Mouse (Mus musculus) lung, postnatal 10 days (tissue): ENCODE measurements at regions not wholly inside any gene's neighbourhood (a gene's known extent, or its start where the extent isn't known, plus 50 kb on each side); places are given as distances from the start of the nearest gene placed in this dataset.

Experiments used
- DNase-seq: peaks from one replicate; pipeline ENCODE4 v3.0.0; 2021

DNA sequence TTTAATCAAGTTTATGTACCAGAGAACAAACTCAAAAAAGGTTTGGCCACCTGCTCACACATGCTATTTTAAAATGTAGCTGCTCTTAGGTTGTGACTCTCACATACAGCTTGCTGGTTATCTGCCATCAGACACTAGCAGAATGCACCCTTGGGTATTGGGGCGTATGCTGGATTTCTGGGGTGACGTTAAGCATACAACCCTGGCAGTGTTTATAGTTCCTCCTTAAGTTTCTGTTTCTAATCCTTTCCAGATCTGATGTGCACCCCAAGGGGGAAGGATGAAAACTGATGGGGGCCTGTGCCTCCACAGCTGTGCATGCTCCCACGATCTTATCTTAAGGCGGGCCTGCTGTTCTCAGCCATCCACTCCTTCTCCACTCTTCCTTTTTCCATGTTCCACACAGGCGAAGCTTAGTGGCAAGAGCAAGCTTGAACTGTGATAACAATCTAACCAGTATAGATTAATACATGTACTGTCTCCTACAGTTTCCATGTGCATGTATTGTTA is 164.8 kb upstream of the 4930583I09Rik start:
- DNase-seq = no peak

- no peak for DNase-seq
Observed at GRCm38 (mm10) chr17:64994483-64994882, 158.6 kb upstream of the 4930583I09Rik start.

DNA sequence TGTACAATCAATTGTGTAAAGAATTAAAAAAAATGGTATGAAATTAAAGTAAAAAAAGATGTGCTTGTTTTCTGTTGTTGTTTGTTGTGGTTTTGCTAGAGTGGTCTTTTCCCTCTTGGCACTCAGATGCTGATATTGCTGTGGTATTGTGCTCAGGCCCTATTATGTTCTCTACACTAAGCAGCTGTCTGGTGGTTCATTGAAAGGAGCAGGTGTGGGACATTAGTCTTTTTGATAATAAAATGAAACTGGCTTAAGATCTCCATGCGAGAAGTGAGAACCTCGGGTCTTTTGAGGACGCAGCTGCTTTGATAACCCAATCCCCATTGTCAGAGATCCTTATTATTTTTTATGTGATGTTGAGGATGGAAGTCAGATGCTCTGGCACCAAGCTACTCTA is 155.4 kb upstream of the 4930583I09Rik start:
- no peak for DNase-seq

DNA sequence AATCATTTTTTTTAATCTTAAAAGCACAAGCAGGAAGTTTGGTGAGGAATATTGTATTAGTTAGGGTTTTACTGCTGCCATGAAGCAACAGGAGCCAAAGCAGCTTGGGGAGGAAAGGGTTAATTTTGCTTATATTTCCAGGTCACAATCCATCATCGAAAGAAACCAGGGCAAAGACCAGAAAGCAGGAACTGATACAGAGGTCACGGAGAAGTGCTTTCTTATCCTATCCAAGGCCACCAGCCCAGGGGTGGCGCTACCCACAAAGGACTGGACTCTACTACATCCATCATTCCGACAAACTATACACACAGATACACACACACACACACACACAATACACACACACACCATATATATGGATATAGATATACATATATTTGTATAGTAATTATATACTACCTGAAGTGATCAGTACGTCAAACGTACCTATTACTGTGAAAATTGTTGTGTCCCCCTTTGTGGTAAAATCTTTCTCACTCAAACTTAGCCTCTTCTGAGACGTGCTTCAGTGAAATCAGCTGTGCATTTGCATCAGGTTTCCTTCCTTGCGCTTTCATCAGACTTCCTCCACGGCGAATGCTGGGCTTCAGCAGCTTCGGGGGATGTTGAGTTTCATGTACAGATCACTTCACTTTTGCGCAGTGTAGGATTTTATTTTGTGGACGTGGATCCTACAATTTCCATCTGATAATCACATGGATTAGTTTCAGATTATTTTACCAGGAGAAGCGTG is 148.6 kb upstream of the 4930583I09Rik start:
- no peak for DNase-seq

DNA sequence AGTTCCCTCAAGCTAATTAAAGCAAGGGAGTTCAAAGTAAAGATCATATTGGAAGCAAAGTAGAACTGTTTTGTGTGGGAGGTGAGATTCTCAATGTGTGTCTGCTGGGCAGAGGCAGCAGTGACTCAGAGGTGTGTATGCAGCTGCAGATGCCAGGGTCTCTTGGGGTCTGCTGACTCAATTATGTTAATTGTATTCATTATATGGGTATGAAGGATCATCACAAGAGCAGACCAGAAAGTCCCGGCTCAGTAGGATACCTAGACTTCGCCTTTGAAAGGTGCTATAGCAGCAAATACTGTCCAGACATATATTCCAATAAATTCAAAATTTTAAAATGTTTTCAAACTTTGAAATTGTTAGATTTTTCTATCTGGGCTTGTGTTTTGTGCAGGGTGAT is 147.6 kb upstream of the 4930583I09Rik start:
- DNase-seq = no peak

- no peak for DNase-seq
Observed at GRCm38 (mm10) chr17:64964153-64964552, 128.3 kb upstream of the 4930583I09Rik start.

GRCm38 (mm10) chr17:64961887-64962286 is 126.0 kb upstream of the 4930583I09Rik start:
- peak; percentile 7 for DNase-seq

DNA sequence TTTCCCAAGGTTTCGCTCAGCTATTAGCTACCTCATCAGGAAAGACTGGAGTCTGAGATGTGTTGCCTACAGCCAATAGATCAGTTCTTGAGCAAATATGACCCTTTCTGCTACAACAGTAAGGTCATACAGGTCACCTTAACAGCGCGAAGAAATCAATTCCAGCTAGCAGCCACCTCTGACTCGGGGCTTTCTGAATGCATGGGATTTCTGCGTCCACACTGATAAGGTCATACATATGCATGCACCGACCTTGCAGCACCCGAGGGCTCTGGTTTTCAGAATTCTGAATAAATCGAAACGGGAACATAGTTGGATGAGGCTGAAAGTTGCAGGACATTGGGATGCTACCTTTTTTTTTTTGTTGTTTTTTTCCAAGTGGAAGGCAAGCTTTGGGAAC is 121.6 kb upstream of the 4930583I09Rik start:
- no peak for DNase-seq

DNA sequence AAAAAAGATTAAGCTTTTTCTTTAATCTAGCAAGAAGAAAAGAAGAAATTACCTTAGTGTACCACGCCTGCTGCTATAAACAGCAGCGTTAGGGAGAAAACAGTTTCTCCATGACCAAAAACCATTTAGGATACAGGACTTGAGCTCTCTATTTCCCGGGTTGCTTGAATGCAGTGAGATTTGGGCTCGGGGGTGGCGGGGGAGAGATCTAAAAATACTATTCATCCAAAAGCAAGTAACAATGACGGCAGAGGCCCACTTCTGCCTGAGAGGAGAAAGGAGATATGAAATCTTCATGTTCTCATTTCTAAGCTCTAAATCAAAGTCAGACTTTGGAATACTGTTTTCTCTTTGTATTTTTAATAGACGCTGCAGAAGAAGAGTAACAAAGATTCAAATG is 120.6 kb upstream of the 4930583I09Rik start:
- no peak for DNase-seq

- DNase-seq = no peak
Observed at GRCm38 (mm10) chr17:64953275-64953674, 117.4 kb upstream of the 4930583I09Rik start.

DNA sequence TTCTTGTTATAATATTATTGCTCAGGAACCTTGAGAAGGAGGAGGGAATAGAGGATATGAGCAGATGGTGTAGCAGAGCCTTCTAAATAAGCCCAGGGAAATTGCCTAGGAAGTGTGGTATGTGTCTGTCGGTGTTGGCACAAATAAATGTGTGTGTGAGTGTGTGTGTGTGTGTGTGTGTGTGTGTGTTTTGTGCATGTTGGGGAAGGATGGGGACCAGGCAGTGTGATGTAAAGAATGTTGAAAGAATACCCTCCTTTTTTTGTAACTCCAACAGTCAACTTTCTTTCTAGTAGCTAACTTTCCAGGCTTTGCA is 115.7 kb upstream of the 4930583I09Rik start:
- no peak for DNase-seq

GRCm38 (mm10) chr17:64950802-64951624 is 115.1 kb upstream of the 4930583I09Rik start:
- no peak for DNase-seq

DNA sequence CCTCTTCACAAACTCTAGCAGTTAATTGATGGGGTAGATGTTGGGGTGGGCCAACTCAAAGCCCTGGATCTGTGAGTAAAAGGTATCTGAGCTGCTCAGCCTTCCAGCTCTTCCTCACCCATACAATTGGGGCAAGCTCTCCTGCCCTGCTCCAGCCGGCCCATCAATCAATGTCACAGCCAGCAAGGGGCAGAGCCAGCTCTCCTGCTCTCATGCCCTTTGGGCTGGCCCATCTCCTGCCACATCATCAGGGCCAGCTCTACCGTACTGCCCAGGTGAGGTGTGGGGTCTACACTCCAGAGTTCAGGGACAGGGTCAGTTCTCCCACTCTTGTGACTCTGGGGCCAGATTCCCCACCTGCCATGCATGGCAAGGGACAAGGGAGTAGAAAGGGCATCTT is 107.3 kb upstream of the 4930583I09Rik start:
- DNase-seq = no peak

- no peak for DNase-seq
Observed at GRCm38 (mm10) chr17:64941555-64941954, 105.7 kb upstream of the 4930583I09Rik start.

- DNase-seq = no peak
Observed at GRCm38 (mm10) chr17:64935683-64936082, 99.8 kb upstream of the 4930583I09Rik start.

GRCm38 (mm10) chr17:64934411-64934810 is 98.5 kb upstream of the 4930583I09Rik start:
- no peak for DNase-seq

GRCm38 (mm10) chr17:64930816-64931428 is 95.1 kb upstream of the 4930583I09Rik start:
- DNase-seq = no peak

DNA sequence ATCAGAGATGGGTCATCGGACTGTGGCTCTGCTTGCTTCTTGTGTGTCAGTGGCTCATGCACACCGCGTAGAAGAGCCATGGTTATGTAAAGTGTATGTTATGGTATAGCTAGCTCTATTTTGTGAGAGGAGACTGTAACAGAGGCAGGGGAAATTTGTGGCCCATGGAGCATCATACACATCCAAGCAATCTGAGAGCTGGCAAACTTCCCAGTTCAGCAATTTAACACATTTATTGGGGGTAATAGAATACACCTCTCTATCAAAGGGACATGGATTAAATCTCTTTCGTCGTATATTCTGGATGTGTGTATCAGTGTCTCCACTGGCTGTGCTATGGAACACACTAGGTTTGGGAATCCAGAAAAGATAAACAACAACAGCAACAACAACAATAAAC is 87.9 kb upstream of the 4930583I09Rik start:
- no peak for DNase-seq

GRCm38 (mm10) chr17:64922235-64922634 is 86.4 kb upstream of the 4930583I09Rik start:
- DNase-seq = no peak

- no peak for DNase-seq
Observed at GRCm38 (mm10) chr17:64920236-64920635, 84.4 kb upstream of the 4930583I09Rik start.

DNA sequence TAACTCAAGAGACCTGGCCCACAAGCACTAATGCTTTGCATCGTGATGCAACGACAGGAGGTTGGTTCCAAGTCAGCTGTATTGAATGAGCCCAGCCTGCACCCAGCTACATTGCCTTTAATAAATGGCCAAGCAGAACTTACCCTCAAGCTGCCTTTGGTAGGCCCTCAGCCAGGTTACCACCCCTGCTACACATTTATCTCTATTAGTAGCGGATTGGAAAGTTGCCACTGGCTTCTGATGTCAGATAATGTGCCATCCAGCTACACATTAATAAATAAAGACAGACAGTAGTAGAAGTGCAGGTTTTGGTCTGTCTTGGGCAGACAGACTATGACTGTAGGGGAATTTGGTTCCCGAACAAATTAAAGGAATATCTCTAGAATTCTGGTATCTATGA is 82.0 kb upstream of the 4930583I09Rik start:
- DNase-seq = no peak

GRCm38 (mm10) chr17:64916657-64917056 is 80.8 kb upstream of the 4930583I09Rik start:
- DNase-seq = peak; percentile 36

DNA sequence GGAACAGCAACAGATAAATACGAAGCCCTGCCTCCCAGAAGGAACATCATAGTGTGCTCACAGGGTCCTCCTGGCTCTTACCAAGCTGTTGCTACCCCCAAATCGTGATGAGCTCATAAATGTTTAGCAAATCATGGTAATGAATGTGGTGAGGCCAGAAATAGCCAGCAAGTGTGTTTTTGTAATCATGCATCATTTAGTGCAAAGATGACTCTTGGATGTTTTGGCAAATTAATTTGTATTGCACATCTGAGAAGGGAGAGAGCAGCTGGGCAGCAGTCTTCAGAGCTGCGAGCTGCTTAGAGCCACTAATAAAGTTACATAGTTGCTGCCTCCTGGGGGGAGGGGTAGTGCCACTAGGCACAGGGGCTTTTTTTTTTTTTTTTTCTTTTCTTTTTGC is 79.8 kb upstream of the 4930583I09Rik start:
- DNase-seq = peak; percentile 6

DNA sequence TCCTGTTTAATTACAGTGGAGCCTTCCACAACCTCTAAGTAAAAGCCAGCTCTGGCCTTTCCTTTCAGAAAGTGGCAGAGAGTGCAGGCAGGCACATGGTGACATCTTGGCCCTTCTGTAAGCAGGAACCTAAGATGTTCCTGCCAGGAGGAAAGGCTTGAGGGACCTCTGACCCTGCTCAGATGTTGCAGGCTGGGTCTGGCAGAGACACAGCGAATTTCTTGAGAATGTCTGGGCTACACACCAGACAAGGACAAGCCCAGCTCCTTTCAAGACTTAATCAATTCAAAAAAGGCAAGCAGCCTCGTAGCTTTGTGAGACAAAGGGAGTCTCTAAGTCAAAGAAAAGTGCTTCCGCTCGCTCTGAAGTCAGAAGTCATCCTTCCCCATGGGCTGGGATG is 79.2 kb upstream of the 4930583I09Rik start:
- DNase-seq = peak; percentile 19
